Mouse (Mus musculus) gastrocnemius, adult 2 months (tissue): ENCODE measurements around the gene Dus1l. TPM values are rescaled to one million over a fixed set of nuclear protein-coding genes. Genes with fewer than 3 reads are reported as not detected.
"Not testable (repeated sequence)": the region's sequence is repeated elsewhere in the genome, so short reads cannot be mapped to it uniquely, and the experiment has no call there.

Source experiments
- DNase-seq: peaks from one replicate; pipeline ENCODE4 v3.0.0; 2022
- H3K27ac ChIP-seq: fragments of 200-600 bp; 2 replicates; pipeline ENCODE4 v1.8.1; 2022; ENCODE audit warnings: mild to moderate bottlenecking
- H3K4me3 ChIP-seq: fragments of 200-600 bp; 2 replicates; pipeline ENCODE4 v1.8.1; 2022; ENCODE audit warnings: mild to moderate bottlenecking, moderate library complexity
- CTCF ChIP-seq: fragments of 200-600 bp; IDR thresholded peaks from 2 replicates; pipeline ENCODE4 v1.8.1; 2022; ENCODE audit warnings: antibody characterized with exemption, mild to moderate bottlenecking, moderate library complexity
- intact Hi-C: fragments of 180-260 bp; cut with DNase I; formaldehyde crosslinking; loops from one replicate; pipeline ENCODE4 v1.15.1; 2025
- total RNA-seq, 2 experiments: library from RNA; stranded (reverse); gene quantifications; 2 replicates each; pipeline ENCODE4 v1.2.3; 2021

Dus1l gene
- total RNA-seq, 2 experiments from 2014 or later = 31.2 to 31.5 TPM

DNA sequence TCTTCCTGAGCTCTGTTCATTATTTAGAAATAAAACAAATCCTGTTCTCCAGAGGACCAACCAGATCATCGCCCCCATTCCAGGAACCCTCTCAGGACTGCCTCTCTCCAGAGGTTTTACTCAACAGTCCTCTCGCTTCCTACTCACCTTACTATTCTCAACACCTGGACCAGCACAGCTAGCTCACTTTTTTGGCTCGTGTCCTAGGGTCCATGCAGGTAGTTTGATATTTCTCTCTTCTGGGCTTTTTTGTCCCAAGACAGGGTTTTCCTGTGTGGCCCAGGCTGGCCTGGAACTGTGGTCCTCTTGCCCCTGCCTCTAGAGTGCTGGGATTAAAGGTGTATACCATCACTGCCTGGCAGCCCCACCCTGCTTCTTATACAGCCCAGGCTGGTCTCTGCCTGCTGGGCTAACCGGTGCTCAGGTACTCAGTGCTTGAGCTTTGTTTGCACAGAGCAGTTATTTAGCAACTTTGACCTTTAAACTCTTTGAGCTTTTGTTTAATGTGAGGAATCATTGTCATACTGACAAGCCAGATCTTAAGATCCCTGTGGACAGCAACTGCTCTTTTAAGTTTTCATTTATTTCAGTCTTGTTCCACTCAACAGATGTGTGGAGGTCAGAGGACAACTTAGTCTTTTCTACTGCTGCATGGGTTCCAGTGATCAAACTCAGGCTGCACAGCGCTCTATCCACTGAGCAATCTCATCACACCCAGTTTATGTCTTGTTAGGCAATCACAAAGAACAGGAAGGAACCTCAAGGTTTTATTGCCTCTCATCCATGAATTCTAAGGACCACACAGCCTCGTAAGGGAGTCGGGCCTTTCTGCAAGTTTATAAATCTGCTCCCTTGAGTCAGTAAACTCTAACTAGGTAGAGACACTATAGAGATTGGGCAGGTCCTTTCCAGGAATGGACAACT is 9.4 kb upstream of the Dus1l start:
- Histone ChIP-seq H3K27ac (no peak overlapping the region), H3K4me3 (no peak overlapping the region)
- intact Hi-C loops = no loop called here
- TF ChIP-seq CTCF = no peak
- no peak for DNase-seq

DNA sequence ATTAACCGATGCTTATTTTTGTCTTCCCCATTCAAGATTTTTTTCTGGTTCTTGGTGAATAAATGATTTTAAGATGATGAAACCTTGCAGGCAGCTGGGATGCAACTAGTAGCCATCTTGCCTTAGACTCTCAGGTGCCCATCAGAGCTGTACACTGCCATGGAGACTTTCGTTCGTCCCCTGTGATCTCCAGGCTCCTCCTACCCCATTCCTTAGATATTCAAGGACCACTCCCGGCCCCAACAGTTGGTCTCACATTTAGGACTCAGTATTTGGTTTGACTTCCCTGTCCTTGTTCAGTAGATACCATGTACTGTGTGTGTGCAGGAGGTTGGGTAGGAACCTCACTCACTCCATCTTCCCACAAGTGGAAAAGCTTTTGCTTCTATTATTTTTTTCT is 8.6 kb upstream of the Dus1l start:
- no peak for TF ChIP-seq CTCF
- Histone ChIP-seq H3K27ac (no peak overlapping the region), H3K4me3 (no peak overlapping the region)
- DNase-seq = no peak
- intact Hi-C loops = no loop called here

- intact Hi-C loops = no loop called here
Measured at GRCm38 (mm10) chr11:120804274-120804673, 8.1 kb upstream of the Dus1l start.

DNA sequence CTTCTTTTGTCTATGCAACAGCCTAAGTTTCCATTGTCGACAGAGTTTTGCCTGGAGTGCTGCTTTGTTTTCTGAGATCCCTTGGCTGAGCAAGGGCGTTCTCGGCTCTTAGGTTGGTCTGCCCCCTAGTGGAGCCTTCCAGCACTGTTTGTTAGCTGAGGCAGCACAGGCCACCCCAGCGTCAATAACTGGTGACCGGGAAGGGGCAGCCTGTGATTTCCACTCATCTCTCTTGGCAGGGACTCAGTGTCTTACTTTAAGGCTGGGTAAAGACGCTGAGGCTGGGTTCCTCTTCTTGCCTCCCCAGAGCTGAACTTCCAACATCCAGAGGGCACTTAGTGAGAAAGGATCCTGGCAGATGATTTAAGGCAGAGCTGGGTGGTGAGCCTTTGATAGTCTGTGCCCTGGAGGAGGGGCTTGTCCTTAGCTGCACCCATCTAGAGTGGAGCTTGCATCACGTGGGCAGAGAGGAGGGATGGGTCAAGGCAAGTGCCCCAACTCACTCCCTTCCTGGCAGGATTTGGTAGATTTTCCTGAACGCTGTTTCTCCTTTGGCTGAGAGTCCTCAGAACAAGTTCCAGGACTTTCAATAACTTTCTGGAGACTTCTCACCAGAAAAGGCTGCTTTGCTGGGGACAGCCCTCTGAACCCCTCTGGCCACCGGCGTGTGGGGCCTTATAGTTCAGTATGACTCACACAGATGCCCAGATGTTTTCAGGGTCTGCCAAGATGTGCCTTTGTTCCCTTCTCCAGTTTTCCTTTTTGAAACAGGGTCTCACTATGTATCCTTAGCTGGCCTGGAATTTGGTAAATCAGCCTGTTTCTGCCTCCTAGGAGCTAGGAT is 4.1 kb upstream of the Dus1l start:
- H3K27ac ChIP-seq = peak overlapping the region; percentile 86
- TF ChIP-seq CTCF = peak; percentile 96
- peak; percentile 92 for DNase-seq
- intact Hi-C loops = no loop called here
- H3K4me3 ChIP-seq = peak overlapping the region; percentile 57

More at GRCm38 (mm10) chr11:120804274-120804673, 8.1 kb upstream of the Dus1l start:
- no peak overlapping the region for H3K27ac ChIP-seq
- H3K4me3 ChIP-seq = no peak overlapping the region
- no peak for DNase-seq
- no peak for TF ChIP-seq CTCF

- intact Hi-C loops = no loop called here
- H3K4me3 ChIP-seq = peak overlapping the region; percentile 57
- no peak for DNase-seq
- no peak for TF ChIP-seq CTCF
- peak overlapping the region; percentile 86 for H3K27ac ChIP-seq
Measured at GRCm38 (mm10) chr11:120799316-120799890, 3.2 kb upstream of the Dus1l start.

- intact Hi-C loops = no loop called here
- TF ChIP-seq CTCF = no peak
- H3K4me3 ChIP-seq = no peak overlapping the region
- DNase-seq = no peak
- H3K27ac ChIP-seq = no peak overlapping the region
Measured at GRCm38 (mm10) chr11:120798244-120798643, 2.0 kb upstream of the Dus1l start.

DNA sequence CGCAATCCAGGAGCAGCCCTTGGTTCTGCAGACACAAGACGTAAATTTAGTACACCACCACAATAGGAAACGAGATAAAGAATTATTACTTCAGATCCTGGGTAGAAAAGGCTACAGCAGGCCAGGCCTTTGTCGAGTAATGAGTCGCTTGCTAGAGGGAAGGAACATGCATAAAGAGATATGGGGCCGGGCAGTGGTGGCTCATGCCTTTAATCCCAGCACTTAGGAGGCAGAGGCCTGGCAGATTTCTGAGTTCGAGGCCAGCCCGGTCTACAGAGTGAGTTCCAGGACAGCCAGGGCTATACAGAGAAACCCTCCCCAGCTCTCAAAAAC is 377 bp upstream of the Dus1l start:
- H3K4me3 ChIP-seq = peak overlapping the region; percentile 77
- TF ChIP-seq CTCF = no peak
- intact Hi-C loops = no loop called here
- no peak for DNase-seq
- peak overlapping the region; percentile 95 for H3K27ac ChIP-seq

GRCm38 (mm10) chr11:120792652-120793051 is 3.6 kb downstream of the Dus1l start:
- no peak for TF ChIP-seq CTCF
- no peak for DNase-seq
- Histone ChIP-seq H3K27ac (no peak overlapping the region), H3K4me3 (no peak overlapping the region)
- intact Hi-C loops = no loop called here

- Histone ChIP-seq H3K27ac (no peak overlapping the region), H3K4me3 (no peak overlapping the region)
- intact Hi-C loops = loop anchor here (10.0 kb wide), 1 partner anchor 295 kb away; the partner anchor contains the start of gene Slc25a10
- 0 out of 2 replicates have a peak, but pooled peaks have one; percentile 6 for TF ChIP-seq CTCF
- DNase-seq = no peak
Measured at GRCm38 (mm10) chr11:120789810-120790209, 6.4 kb downstream of the Dus1l start.

DNA sequence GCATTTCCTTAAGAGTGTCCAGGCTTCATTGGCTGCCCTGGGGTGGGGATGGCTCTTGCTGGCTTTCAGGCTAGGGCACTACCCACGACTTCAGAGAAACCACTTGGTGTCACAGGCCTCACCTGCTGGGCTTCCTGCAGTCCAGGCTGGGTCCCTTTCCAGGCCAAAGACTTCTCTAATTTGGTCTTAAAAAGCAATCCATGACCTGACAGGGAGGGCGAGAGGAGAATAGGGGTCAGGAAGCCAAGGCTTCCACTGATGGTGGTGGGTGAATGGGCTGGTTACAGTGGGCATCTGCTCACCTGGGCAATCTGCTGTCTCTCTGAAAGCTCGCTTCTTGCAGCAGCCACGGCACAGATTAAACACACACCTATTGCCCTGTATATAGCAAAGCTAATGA is 6.8 kb downstream of the Dus1l start:
- no peak for DNase-seq
- Histone ChIP-seq H3K27ac (no peak overlapping the region), H3K4me3 (no peak overlapping the region)
- no peak for TF ChIP-seq CTCF
- intact Hi-C loops = loop anchor here (10.0 kb wide), 1 partner anchor 295 kb away; the partner anchor contains the start of gene Slc25a10

DNA sequence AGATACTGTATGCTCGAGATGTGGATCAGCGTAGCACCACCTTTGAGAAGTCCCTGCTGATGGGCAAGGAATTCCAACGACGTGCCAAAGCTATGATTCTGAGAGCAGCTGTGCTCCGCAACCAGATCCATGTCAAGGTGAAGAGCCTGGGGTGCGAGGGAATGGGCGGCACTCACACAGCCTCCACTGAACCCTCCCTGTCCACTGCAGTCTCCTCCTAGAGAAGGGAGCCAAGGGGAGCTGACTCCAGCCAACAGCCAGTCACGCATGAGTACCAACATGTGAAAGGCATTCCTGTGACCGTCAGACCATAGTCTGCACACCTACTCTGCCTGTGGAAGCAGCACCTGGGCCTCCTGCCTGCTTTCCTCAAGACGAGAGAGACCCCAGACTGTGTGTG is 7.7 kb downstream of the Dus1l start:
- H3K4me3 ChIP-seq, DNase-seq, H3K27ac ChIP-seq: not testable (repeated sequence)
- intact Hi-C loops = loop anchor here (10.0 kb wide), 1 partner anchor 294 kb away; the partner anchor contains the start of gene Slc25a10

DNA sequence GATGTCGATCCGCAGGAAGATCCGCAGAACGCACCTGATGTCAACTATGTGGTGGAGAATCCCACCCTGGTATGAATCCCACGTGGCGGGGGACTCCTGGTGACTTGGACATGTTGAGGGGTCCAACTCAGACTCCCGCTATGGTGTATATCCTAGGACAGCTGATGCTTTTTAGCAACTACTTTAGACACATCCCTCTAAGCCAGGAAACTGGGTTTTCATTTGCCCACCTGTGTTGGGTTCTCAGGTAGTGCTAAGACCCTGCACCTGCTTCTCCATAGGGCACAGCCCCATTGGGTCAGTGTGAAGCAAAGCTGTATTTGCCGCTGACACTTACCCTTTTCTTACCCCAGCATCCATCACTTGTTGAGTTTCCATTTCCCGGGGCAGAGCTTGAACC is 11.1 kb downstream of the Dus1l start:
- DNase-seq = no peak
- intact Hi-C loops = loop anchor here (10.0 kb wide), 1 partner anchor 290 kb away; the partner anchor contains the start of gene Slc25a10
- H3K4me3 ChIP-seq = peak overlapping the region; percentile 97
- H3K27ac ChIP-seq = peak overlapping the region; percentile 95
- TF ChIP-seq CTCF = no peak
